Mouse (Mus musculus): ENCODE measurements around the gene Mrpl27. TPM values are rescaled to one million over a fixed set of nuclear protein-coding genes. Genes with fewer than 3 reads are reported as not detected.
"Not testable (repeated sequence)": the region's sequence is repeated elsewhere in the genome, so short reads cannot be mapped to it uniquely, and the experiment has no call there.

Mrpl27 gene
- total and polyA plus RNA-seq, 3 experiments = 26.2 to 70.6 (median 54.7) TPM

- H3K36me3 ChIP-seq (replicated peaks) = peaks cover 64% of the 10 kb centered on the region
These were observed 21.6 kb upstream of the Mrpl27 start for GRCm38 (mm10) chr11:94631969-94632368.

GRCm38 (mm10) chr11:94632988-94633387 is 20.6 kb upstream of the Mrpl27 start:
- no peak overlapping the region for H3K4me3 ChIP-seq (ENCODE audit: low read depth, low read length)
- peaks cover 74% of the 10 kb centered on the region for H3K36me3 ChIP-seq (replicated peaks)
- H3K9me3 ChIP-seq (replicated peaks) = no peaks in the 10 kb centered on the region
- TF ChIP-seq CTCF (IDR thresholded peaks at IDR 0.05; ENCODE audit: low read depth, low read length) (no peak), GATA2 (IDR thresholded peaks at IDR 0.05; ENCODE audit: borderline replicate concordance, low read depth, low read length) (no peak), TAL1 (conservative IDR thresholded peaks at IDR 0.05; ENCODE audit: low read depth, low read length) (no peak), POLR2AphosphoS5 (IDR thresholded peaks at IDR 0.05; ENCODE audit: insufficient replicate concordance, low read depth, low read length) (no peak), GATA1 (IDR thresholded peaks at IDR 0.05; ENCODE audit: borderline replicate concordance, low read length) (no peak)
- no peak for ATAC-seq (ENCODE audit: extremely low read depth, insufficient number of reproducible peaks, low FRiP score, poor library complexity, severe bottlenecking)
- H3K4me1 ChIP-seq (ENCODE audit: insufficient read depth, low read depth, low read length) = peaks cover 34% of the 10 kb centered on the region
- no peaks in the 10 kb centered on the region for H3K27me3 ChIP-seq (ENCODE audit: insufficient read depth, low read length)
- DNase-seq (ENCODE audit: low spot score) = no peak

More at GRCm38 (mm10) chr11:94631969-94632368, 21.6 kb upstream of the Mrpl27 start:
- ATAC-seq (ENCODE audit: extremely low read depth, insufficient number of reproducible peaks, low FRiP score, poor library complexity, severe bottlenecking) (no peak), DNase-seq (ENCODE audit: low spot score) (no peak)
- TF ChIP-seq GATA1 (IDR thresholded peaks at IDR 0.05; ENCODE audit: borderline replicate concordance, low read length) (no peak), TAL1 (conservative IDR thresholded peaks at IDR 0.05; ENCODE audit: low read depth, low read length) (no peak), POLR2AphosphoS5 (IDR thresholded peaks at IDR 0.05; ENCODE audit: insufficient replicate concordance, low read depth, low read length) (no peak), CTCF (IDR thresholded peaks at IDR 0.05; ENCODE audit: low read depth, low read length) (no peak), GATA2 (IDR thresholded peaks at IDR 0.05; ENCODE audit: borderline replicate concordance, low read depth, low read length) (no peak)
- H3K27me3 ChIP-seq (ENCODE audit: insufficient read depth, low read length) = no peaks in the 10 kb centered on the region
- H3K4me3 ChIP-seq (ENCODE audit: low read depth, low read length) = no peak overlapping the region
- H3K9me3 ChIP-seq (replicated peaks) = no peaks in the 10 kb centered on the region
- peaks cover 34% of the 10 kb centered on the region for H3K4me1 ChIP-seq (ENCODE audit: insufficient read depth, low read depth, low read length)

GRCm38 (mm10) chr11:94634431-94634830 is 19.1 kb upstream of the Mrpl27 start:
- Histone ChIP-seq H3K4me3 (ENCODE audit: low read depth, low read length) (no peak overlapping the region), H3K27me3 (ENCODE audit: insufficient read depth, low read length) (no peaks in the 10 kb centered on the region), H3K4me1 (ENCODE audit: insufficient read depth, low read depth, low read length) (peaks cover 34% of the 10 kb centered on the region), H3K36me3 (replicated peaks) (peaks cover 89% of the 10 kb centered on the region), H3K9me3 (replicated peaks) (no peaks in the 10 kb centered on the region)
- TF ChIP-seq GATA2 (IDR thresholded peaks at IDR 0.05; ENCODE audit: borderline replicate concordance, low read depth, low read length) (no peak), TAL1 (conservative IDR thresholded peaks at IDR 0.05; ENCODE audit: low read depth, low read length) (no peak), GATA1 (IDR thresholded peaks at IDR 0.05; ENCODE audit: borderline replicate concordance, low read length) (no peak), CTCF (IDR thresholded peaks at IDR 0.05; ENCODE audit: low read depth, low read length) (no peak), POLR2AphosphoS5 (IDR thresholded peaks at IDR 0.05; ENCODE audit: insufficient replicate concordance, low read depth, low read length) (no peak)
- DNase-seq (ENCODE audit: low spot score) = no peak
- ATAC-seq (ENCODE audit: extremely low read depth, insufficient number of reproducible peaks, low FRiP score, poor library complexity, severe bottlenecking) = no peak

- Histone ChIP-seq H3K9me3 (replicated peaks) (no peaks in the 10 kb centered on the region), H3K4me1 (ENCODE audit: insufficient read depth, low read depth, low read length) (peaks cover 15% of the 10 kb centered on the region), H3K27me3 (ENCODE audit: insufficient read depth, low read length) (no peaks in the 10 kb centered on the region), H3K4me3 (ENCODE audit: low read depth, low read length) (no peak overlapping the region), H3K36me3 (replicated peaks) (peaks cover 96% of the 10 kb centered on the region)
- no peak for ATAC-seq (ENCODE audit: extremely low read depth, insufficient number of reproducible peaks, low FRiP score, poor library complexity, severe bottlenecking)
- no peak for DNase-seq (ENCODE audit: low spot score)
- TF ChIP-seq CTCF (IDR thresholded peaks at IDR 0.05; ENCODE audit: low read depth, low read length) (no peak), GATA1 (IDR thresholded peaks at IDR 0.05; ENCODE audit: borderline replicate concordance, low read length) (no peak), GATA2 (IDR thresholded peaks at IDR 0.05; ENCODE audit: borderline replicate concordance, low read depth, low read length) (no peak), TAL1 (conservative IDR thresholded peaks at IDR 0.05; ENCODE audit: low read depth, low read length) (no peak), POLR2AphosphoS5 (IDR thresholded peaks at IDR 0.05; ENCODE audit: insufficient replicate concordance, low read depth, low read length) (no peak)
These were observed 8.9 kb upstream of the Mrpl27 start for GRCm38 (mm10) chr11:94644461-94645219.

GRCm38 (mm10) chr11:94646457-94646856 is 7.1 kb upstream of the Mrpl27 start:
- no peak overlapping the region for H3K4me3 ChIP-seq (ENCODE audit: low read depth, low read length)
- ATAC-seq (ENCODE audit: extremely low read depth, insufficient number of reproducible peaks, low FRiP score, poor library complexity, severe bottlenecking) = no peak
- peaks cover 23% of the 10 kb centered on the region for H3K4me1 ChIP-seq (ENCODE audit: insufficient read depth, low read depth, low read length)
- DNase-seq (ENCODE audit: low spot score) = no peak
- H3K36me3 ChIP-seq (replicated peaks) = peaks cover 95% of the 10 kb centered on the region
- no peaks in the 10 kb centered on the region for H3K9me3 ChIP-seq (replicated peaks)
- no peaks in the 10 kb centered on the region for H3K27me3 ChIP-seq (ENCODE audit: insufficient read depth, low read length)
- TF ChIP-seq POLR2AphosphoS5 (IDR thresholded peaks at IDR 0.05; ENCODE audit: insufficient replicate concordance, low read depth, low read length) (no peak), CTCF (IDR thresholded peaks at IDR 0.05; ENCODE audit: low read depth, low read length) (no peak), GATA2 (IDR thresholded peaks at IDR 0.05; ENCODE audit: borderline replicate concordance, low read depth, low read length) (no peak), TAL1 (conservative IDR thresholded peaks at IDR 0.05; ENCODE audit: low read depth, low read length) (no peak), GATA1 (IDR thresholded peaks at IDR 0.05; ENCODE audit: borderline replicate concordance, low read length) (no peak)

GRCm38 (mm10) chr11:94651241-94651640 is 2.3 kb upstream of the Mrpl27 start:
- H3K9me3 ChIP-seq (replicated peaks); H3K27me3 ChIP-seq (ENCODE audit: insufficient read depth, low read length); ATAC-seq (ENCODE audit: extremely low read depth, insufficient number of reproducible peaks, low FRiP score, poor library complexity, severe bottlenecking); H3K4me3 ChIP-seq (ENCODE audit: low read depth, low read length); DNase-seq (ENCODE audit: low spot score): not testable (repeated sequence)
- Histone ChIP-seq H3K4me1 (ENCODE audit: insufficient read depth, low read depth, low read length) (peaks cover 41% of the 10 kb centered on the region), H3K36me3 (replicated peaks) (peaks cover 72% of the 10 kb centered on the region)
